Mouse (Mus musculus) small intestine, adult 2 months (tissue): ENCODE results near the gene Spp1.

ENCODE experiments used
- CTCF ChIP-seq: fragments of 200-500 bp; IDR thresholded peaks from 2 replicates; pipeline ENCODE4 v1.5.1; 2012; ENCODE audit warnings: low read depth, mild to moderate bottlenecking, control low read depth, inconsistent platforms, low read length, moderate library complexity, mixed read lengths; ENCODE audit not compliant: insufficient replicate concordance, insufficient read length; ENCODE audit errors: extremely low read depth
- POLR2A ChIP-seq: fragments of 200-500 bp; IDR thresholded peaks from 2 replicates; pipeline ENCODE4 v1.6.1; 2012; ENCODE audit warnings: low read depth, mild to moderate bottlenecking, control low read depth, inconsistent platforms, low read length, moderate library complexity

DNA sequence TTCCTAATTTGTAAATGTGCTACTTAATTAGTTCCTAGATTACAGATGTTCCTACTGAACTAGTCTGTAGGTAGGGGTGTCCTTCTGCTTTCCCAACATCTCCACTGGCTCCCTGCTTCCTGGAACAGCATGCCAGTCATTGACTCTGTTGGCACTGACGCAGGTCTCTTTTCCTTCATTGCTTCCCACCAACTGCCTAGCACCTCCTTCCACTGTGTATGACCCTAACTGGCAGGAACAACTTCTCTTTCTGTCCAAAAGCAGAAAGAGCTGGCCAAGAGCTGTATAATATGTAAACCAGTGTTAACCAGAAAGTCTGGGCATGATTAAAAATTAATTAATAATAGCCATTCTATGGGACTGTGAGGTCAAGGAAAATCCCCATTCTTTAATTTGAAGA lies 17.2 kb upstream of the Spp1 start:
- TF ChIP-seq POLR2A (no peak), CTCF (no peak)
